Mouse (Mus musculus) liver, embryonic 11.5 days (tissue): ENCODE measurements at regions not wholly inside any gene's neighbourhood (a gene's known extent, or its start where the extent isn't known, plus 50 kb on each side); places are given as distances from the start of the nearest gene placed in this dataset.

Source experiments
- ATAC-seq: fragments of 200-750 bp; cut with Nextera tagmentation; replicated peaks from 2 replicates; pipeline ENCODE4 v1.8.0; 2017; ENCODE audit warnings: moderate number of reproducible peaks, mild to moderate bottlenecking, moderate TSS enrichment, moderate library complexity; ENCODE audit not compliant: low FRiP score
- DNase-seq: peaks from one replicate; pipeline ENCODE4 v3.0.0-alpha.2; 2017; ENCODE audit warnings: low spot score
- H3K27ac ChIP-seq: fragments of 300-500 bp; sonication (generic); 2 replicates; pipeline ENCODE4 v1.5.1; 2014; ENCODE audit warnings: mild to moderate bottlenecking, low read depth, low read length, control low read depth
- H3K27me3 ChIP-seq: fragments of 300-500 bp; sonication (generic); replicated peaks from 2 replicates; pipeline ENCODE4 v1.6.1; 2014; ENCODE audit warnings: low read length, mixed read lengths; ENCODE audit not compliant: control insufficient read depth, insufficient read depth
- H3K36me3 ChIP-seq: fragments of 300-500 bp; sonication (generic); 2 replicates; pipeline ENCODE4 v1.6.1; 2014; ENCODE audit warnings: mild to moderate bottlenecking, low read length, moderate library complexity, mixed read lengths; ENCODE audit not compliant: control insufficient read depth, insufficient read depth
- H3K4me1 ChIP-seq: fragments of 300-500 bp; sonication (generic); replicated peaks from 2 replicates; pipeline ENCODE4 v1.6.1; 2014; ENCODE audit warnings: low read length, mixed read lengths; ENCODE audit not compliant: control insufficient read depth, insufficient read depth
- H3K4me2 ChIP-seq: fragments of 300-500 bp; sonication (generic); 2 replicates; pipeline ENCODE4 v1.6.1; 2014; ENCODE audit warnings: mild to moderate bottlenecking, control low read depth, moderate library complexity
- H3K4me3 ChIP-seq: fragments of 300-500 bp; sonication (generic); 2 replicates; pipeline ENCODE4 v1.5.1; 2014; ENCODE audit warnings: low read depth, low read length, control low read depth
- H3K9ac ChIP-seq: fragments of 300-500 bp; sonication (generic); 2 replicates; pipeline ENCODE4 v1.6.1; 2014; ENCODE audit warnings: low read depth, low read length, control low read depth
- H3K9me3 ChIP-seq: fragments of 300-500 bp; sonication (generic); 2 replicates; pipeline ENCODE4 v1.6.1; 2016; ENCODE audit warnings: low read length, inconsistent platforms, mixed read lengths; ENCODE audit not compliant: control insufficient read depth
- WGBS: fragments of 180-500 bp; shearing (Covaris S2); extraction: QIAGEN DNeasy Blood & Tissue Kit; methylation state at CpG from one replicate; pipeline ENCODE4 v1.1.7; 2014; 5-methylcytosine and 5-hydroxymethylcytosine counted together

DNA sequence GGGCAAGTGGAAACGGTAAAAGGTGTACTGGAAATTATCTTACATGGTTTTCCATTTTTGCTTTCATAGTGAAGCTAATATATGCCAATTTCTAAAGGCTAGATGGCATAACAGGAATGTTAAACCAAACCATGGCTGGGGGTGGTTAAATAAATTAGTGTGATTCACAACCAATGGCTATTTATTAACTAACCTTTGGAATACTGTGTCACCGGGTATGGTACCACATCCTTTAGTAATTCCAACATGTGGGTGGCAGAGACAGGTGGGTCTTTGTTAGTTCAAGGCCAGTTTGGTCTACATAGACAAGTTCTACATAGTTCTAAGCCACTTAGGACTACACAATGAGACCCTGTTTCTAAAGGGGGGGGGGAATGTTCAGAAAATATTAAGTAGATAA lies 179.8 kb upstream of the Plxnc1 start:
- no peaks in the 10 kb centered on the region for H3K36me3 ChIP-seq
- no peak overlapping the region for H3K4me3 ChIP-seq
- H3K9ac ChIP-seq: no peak overlapping the region
- no peaks in the 10 kb centered on the region for H3K9me3 ChIP-seq
- 83% methylated on average over 2 of the region's 2 CpGs for WGBS
- no peak for ATAC-seq
- H3K4me2 ChIP-seq: no peak overlapping the region
- no peak for DNase-seq
- no peaks in the 10 kb centered on the region for H3K4me1 ChIP-seq
- H3K27me3 ChIP-seq: no peaks in the 10 kb centered on the region
- no peak overlapping the region for H3K27ac ChIP-seq

DNA sequence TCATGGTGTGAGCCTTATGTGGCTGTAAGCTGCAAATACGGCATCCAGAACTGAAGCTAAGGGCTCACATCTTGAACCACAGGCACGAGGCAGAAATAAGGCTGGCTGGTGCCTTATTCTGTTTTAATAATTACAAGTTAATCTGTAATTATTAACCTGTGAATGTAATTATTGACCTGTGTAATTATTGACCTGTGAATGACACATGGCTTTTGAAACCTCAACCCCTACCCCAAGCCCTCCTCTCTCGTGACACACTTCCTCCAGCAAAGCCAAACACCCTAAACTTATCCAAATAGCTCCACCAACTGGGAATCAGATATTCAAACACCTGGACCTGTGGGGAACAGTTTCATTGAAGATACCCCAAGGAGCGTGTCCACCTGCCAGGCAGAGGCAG lies 175.4 kb upstream of the Plxnc1 start:
- Histone ChIP-seq H3K36me3 (no peaks in the 10 kb centered on the region), H3K27ac (no peak overlapping the region), H3K9me3 (no peaks in the 10 kb centered on the region), H3K4me2 (no peak overlapping the region), H3K27me3 (no peaks in the 10 kb centered on the region), H3K4me1 (no peaks in the 10 kb centered on the region), H3K4me3 (no peak overlapping the region), H3K9ac (no peak overlapping the region)
- DNase-seq (no peak), ATAC-seq (no peak)
- WGBS: 80% methylated on average over 4 of the region's 4 CpGs

DNA sequence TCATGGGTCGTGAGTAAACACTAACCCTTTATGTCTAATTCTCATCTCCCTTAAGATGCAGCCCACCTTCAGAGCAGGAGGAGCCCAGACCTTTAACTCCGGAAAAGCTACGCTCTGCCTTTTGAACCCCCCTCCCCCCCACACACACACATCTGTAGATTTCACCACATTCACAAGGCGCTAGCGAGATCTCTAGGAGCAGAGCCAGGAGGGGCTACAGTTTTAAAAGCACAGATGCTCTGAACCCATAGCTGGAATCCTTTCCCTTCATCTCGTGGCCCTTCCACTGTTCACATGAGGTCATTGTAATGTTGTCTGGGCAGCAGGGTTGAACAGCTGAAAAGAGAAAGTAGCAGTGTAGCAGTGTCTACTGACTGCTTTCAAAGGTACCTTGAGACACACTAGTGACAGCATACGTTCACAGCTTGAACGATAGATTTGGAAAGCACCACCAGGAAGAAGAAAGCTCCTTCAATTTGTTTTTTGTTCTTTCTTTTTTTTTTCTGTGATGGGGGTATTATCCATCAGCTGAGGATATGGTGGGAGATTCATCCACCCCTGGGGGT lies 174.2 kb upstream of the Plxnc1 start:
- H3K27me3 ChIP-seq: no peaks in the 10 kb centered on the region
- no peak overlapping the region for H3K4me2 ChIP-seq
- H3K4me3 ChIP-seq: no peak overlapping the region
- WGBS: 70% methylated on average over 8 of the region's 8 CpGs
- no peak overlapping the region for H3K9ac ChIP-seq
- H3K9me3 ChIP-seq: no peaks in the 10 kb centered on the region
- no peak for ATAC-seq
- no peaks in the 10 kb centered on the region for H3K36me3 ChIP-seq
- DNase-seq: no peak
- H3K27ac ChIP-seq: no peak overlapping the region
- H3K4me1 ChIP-seq: no peaks in the 10 kb centered on the region

DNA sequence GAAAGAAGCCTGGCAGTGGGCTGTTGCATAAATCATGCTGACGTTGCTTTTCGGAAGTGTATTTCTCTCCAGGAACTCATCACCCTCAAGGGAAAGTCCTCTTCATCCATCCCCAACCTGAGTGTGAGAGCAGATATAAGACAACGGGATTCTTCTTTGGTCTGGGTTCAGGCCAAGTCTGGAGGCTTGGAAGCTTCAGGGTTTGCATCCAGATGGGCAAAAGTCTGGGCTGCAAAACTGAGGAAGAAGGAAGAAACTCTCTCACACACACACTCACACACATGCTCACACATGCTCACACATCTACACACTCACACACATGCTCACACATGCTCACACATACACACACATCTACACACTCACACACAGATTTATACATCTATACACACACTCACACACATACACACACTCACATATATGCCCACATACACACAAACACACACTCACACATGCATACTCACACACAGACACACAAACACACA lies 173.1 kb upstream of the Plxnc1 start:
- Histone ChIP-seq H3K9me3 (no peaks in the 10 kb centered on the region), H3K9ac (no peak overlapping the region), H3K4me2 (no peak overlapping the region), H3K27me3 (no peaks in the 10 kb centered on the region), H3K36me3 (no peaks in the 10 kb centered on the region), H3K27ac (no peak overlapping the region), H3K4me3 (no peak overlapping the region), H3K4me1 (no peaks in the 10 kb centered on the region)
- ATAC-seq: no peak
- 59% methylated on average over 3 of the region's 3 CpGs for WGBS
- DNase-seq: no peak

DNA sequence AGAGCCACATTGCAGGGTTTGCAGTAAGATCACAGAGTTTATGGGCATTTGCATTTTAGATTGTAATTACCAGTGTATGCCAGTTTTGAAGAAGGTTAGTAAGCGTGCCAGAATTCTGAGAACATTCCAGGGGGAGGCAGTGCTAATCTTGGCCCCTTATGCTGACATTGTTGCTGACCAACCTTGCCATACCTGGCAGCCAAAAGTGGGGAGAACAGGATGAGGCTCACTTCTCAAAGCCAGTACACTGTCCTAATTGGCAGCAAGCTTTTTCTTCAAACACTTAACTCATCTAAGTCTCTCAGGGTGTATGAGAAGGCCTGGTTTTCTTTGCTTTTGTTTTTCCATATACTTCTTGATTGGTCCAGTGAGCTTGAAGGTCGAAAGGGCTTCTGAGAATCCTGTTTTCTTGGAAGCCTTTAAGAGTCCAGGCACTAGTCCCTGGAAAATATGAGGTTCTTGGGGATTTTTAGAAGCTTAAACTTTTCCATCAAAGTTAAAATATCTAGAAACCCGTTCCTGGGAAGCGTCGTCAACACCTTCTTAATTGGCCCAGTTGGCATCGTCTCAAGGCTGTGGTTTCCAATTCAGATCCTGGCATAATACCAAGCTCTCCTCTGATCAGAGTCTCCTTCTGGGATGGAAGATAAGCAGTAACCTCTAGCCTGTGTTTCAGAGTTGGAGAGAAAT lies 172.6 kb upstream of the Plxnc1 start:
- H3K27me3 ChIP-seq: no peaks in the 10 kb centered on the region
- 60% methylated on average over 6 of the region's 6 CpGs for WGBS
- DNase-seq: no peak
- no peak overlapping the region for H3K4me3 ChIP-seq
- H3K36me3 ChIP-seq: no peaks in the 10 kb centered on the region
- no peak overlapping the region for H3K9ac ChIP-seq
- no peak overlapping the region for H3K4me2 ChIP-seq
- H3K9me3 ChIP-seq: no peaks in the 10 kb centered on the region
- H3K27ac ChIP-seq: no peak overlapping the region
- no peaks in the 10 kb centered on the region for H3K4me1 ChIP-seq
- ATAC-seq: no peak

DNA sequence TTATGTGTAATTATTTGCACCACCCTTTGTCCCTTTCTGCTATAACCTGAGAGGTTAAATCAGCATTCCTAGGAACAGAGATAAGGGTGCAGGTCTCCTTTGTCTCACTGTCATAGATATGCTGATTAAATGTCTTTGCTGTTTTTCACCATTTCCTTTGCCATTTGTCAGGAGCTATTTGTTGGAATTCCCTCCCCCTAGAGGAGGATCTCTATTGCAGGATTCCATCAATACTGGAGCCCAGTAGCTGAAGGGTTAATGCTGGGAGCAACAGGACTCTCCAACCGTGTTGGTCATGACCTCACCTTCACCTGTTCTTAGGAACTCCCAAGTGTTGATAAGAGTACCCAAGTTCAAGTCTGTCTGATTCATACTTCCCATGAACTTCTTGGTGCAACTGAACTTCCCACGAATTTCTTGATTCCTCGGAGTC lies 172.0 kb upstream of the Plxnc1 start:
- H3K27me3 ChIP-seq: no peaks in the 10 kb centered on the region
- H3K9ac ChIP-seq: no peak overlapping the region
- no peaks in the 10 kb centered on the region for H3K4me1 ChIP-seq
- DNase-seq: no peak
- H3K27ac ChIP-seq: no peak overlapping the region
- no peak overlapping the region for H3K4me2 ChIP-seq
- H3K36me3 ChIP-seq: no peaks in the 10 kb centered on the region
- ATAC-seq: no peak
- no peaks in the 10 kb centered on the region for H3K9me3 ChIP-seq
- no peak overlapping the region for H3K4me3 ChIP-seq
- WGBS: 54% methylated on average over 3 of the region's 3 CpGs

DNA sequence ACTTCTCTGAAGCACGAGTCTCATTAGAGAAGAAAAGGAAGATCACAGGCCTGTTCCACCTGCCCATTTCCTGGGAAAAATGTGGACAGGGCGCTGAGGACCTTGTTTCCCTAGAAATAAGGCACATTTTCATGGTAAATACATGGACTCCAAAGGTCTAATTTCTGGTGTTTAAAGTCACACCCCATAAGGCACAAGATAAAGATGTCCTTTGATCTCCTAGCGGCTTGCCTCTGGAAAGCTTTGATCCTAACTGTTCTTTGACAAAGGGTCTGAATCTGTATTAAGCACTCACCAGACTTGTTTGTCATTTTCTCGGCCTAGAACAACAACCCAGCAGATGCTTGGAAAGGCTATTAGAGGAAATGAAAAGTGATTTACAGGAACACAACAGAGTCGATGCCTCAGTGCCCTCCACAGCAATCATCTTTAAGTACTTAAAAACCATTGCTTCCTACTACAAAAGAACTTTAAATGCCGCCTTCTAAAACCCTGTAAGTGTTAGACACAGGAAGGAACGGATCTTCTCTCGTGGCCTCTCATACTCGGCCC lies 168.3 kb upstream of the Plxnc1 start:
- no peak overlapping the region for H3K4me2 ChIP-seq
- no peak for DNase-seq
- H3K27me3 ChIP-seq: no peaks in the 10 kb centered on the region
- no peaks in the 10 kb centered on the region for H3K36me3 ChIP-seq
- no peak overlapping the region for H3K27ac ChIP-seq
- ATAC-seq: no peak
- H3K4me1 ChIP-seq: no peaks in the 10 kb centered on the region
- WGBS: 60% methylated on average over 9 of the region's 9 CpGs
- H3K9ac ChIP-seq: no peak overlapping the region
- no peaks in the 10 kb centered on the region for H3K9me3 ChIP-seq
- no peak overlapping the region for H3K4me3 ChIP-seq

DNA sequence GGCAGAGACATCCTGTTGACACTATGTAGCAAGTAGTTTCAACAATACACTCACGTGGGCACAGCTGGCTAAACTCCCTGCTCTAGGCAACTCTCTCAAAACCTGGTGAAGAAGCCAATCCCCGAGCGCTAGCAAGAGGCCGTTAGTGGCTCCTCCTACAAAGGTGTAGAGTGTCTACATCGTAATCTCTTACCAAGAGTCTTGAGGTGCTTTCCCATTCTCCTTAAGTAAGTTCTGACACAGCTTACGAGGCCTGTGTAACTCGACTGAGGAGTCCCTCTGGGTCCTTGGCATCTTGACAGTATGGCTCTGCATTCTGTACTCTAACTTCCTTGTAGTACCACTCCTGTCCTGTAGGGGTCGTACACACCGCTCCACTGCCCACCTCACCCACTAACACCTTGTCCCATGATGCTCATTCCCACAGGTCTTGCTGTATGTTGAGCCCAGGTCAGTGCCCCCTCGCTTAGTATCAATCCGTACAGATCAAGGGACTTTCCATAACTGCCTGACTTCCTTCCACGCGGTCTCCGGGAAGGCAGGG lies 167.7 kb upstream of the Plxnc1 start:
- no peaks in the 10 kb centered on the region for H3K4me1 ChIP-seq
- no peak for DNase-seq
- no peak overlapping the region for H3K4me2 ChIP-seq
- H3K9me3 ChIP-seq: no peaks in the 10 kb centered on the region
- no peak overlapping the region for H3K9ac ChIP-seq
- no peaks in the 10 kb centered on the region for H3K27me3 ChIP-seq
- no peak for ATAC-seq
- H3K4me3 ChIP-seq: no peak overlapping the region
- H3K27ac ChIP-seq: no peak overlapping the region
- 66% methylated on average over 14 of the region's 14 CpGs for WGBS
- H3K36me3 ChIP-seq: no peaks in the 10 kb centered on the region

DNA sequence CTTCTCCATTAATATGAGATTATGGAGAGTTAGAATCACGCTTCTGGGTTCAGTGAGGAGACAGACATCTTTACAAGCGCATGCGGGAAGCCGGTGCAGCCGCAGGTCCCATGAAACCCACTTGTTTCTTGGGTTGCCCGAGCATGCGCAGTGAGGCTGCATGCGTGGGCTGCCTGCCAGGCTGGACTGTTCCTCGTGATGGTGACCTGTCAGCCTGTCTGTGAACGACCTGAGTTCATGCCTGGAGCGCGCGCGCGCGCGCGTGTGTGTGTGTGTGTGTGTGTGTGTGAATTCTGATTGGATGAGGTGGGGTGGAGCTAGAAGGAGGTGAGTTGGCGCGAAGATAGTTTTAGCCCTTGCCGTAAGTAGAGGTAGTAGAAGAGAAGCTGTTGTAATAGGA lies 166.2 kb upstream of the Plxnc1 start:
- no peak for ATAC-seq
- DNase-seq: no peak
- Histone ChIP-seq H3K27me3 (no peaks in the 10 kb centered on the region), H3K9ac (no peak overlapping the region), H3K9me3 (no peaks in the 10 kb centered on the region), H3K4me1 (no peaks in the 10 kb centered on the region), H3K4me2 (no peak overlapping the region), H3K4me3 (no peak overlapping the region), H3K36me3 (no peaks in the 10 kb centered on the region), H3K27ac (no peak overlapping the region)
- WGBS: 87% methylated on average over 21 of the region's 21 CpGs
